Mouse (Mus musculus): Measurements from ENCODE around the gene Nfatc3.

GRCm38 (mm10) chr8:106140191-106140590 is 81.6 kb downstream of the Nfatc3 start:
- TF ChIP-seq CTCF (IDR thresholded peaks at IDR 0.05; ENCODE audit: control insufficient read depth, insufficient read depth, low read length) (no peak), POLR2A (IDR thresholded peaks at IDR 0.05; ENCODE audit: borderline replicate concordance, control insufficient read depth, low read depth, low read length) (no peak)
